Mouse (Mus musculus) heart, embryonic 15.5 days (tissue): ENCODE results near the gene Rhoa. TPM values are rescaled to one million over a fixed set of nuclear protein-coding genes. Genes with fewer than 3 reads are reported as not detected.
"Not testable (repeated sequence)": the region's sequence is repeated elsewhere in the genome, so short reads cannot be mapped to it uniquely, and the experiment has no call there.

ENCODE experiments used
- ATAC-seq: fragments of 200-750 bp; cut with Nextera tagmentation; replicated peaks from 2 replicates; pipeline ENCODE4 v1.8.0; 2017; ENCODE audit warnings: low read depth, moderate TSS enrichment; ENCODE audit not compliant: insufficient number of reproducible peaks, insufficient read depth, low FRiP score
- H3K27ac ChIP-seq: fragments of 300-500 bp; sonication (generic); 2 replicates; pipeline ENCODE4 v1.5.1; 2015; ENCODE audit warnings: mild to moderate bottlenecking, inconsistent platforms
- H3K27me3 ChIP-seq: fragments of 300-500 bp; sonication (generic); 2 replicates; pipeline ENCODE4 v1.6.1; 2015; ENCODE audit warnings: inconsistent platforms
- H3K36me3 ChIP-seq: fragments of 300-500 bp; sonication (generic); 2 replicates; pipeline ENCODE4 v1.6.1; 2015; ENCODE audit warnings: mild to moderate bottlenecking, inconsistent platforms
- H3K4me1 ChIP-seq: fragments of 300-500 bp; sonication (generic); replicated peaks from 2 replicates; pipeline ENCODE4 v1.6.1; 2015; ENCODE audit warnings: inconsistent platforms
- H3K4me2 ChIP-seq: fragments of 300-500 bp; sonication (generic); 2 replicates; pipeline ENCODE4 v1.6.1; 2015; ENCODE audit warnings: inconsistent platforms, mild to moderate bottlenecking, moderate library complexity
- H3K4me3 ChIP-seq: fragments of 300-500 bp; sonication (generic); 2 replicates; pipeline ENCODE4 v1.5.1; 2015; ENCODE audit warnings: mild to moderate bottlenecking, inconsistent platforms
- H3K9ac ChIP-seq: fragments of 300-500 bp; sonication (generic); 2 replicates; pipeline ENCODE4 v1.6.1; 2015; ENCODE audit warnings: mild to moderate bottlenecking, inconsistent platforms
- H3K9me3 ChIP-seq: fragments of 300-500 bp; sonication (generic); replicated peaks from 2 replicates; pipeline ENCODE4 v1.6.1; 2016; ENCODE audit warnings: inconsistent platforms
- WGBS: fragments of 180-500 bp; shearing (Covaris S2); methylation state at CpG from one replicate; pipeline ENCODE4 v1.1.7; 2015; ENCODE audit warnings: mixed read lengths; 5-methylcytosine and 5-hydroxymethylcytosine counted together
- polyA plus RNA-seq: library from polyadenylated mRNA; unstranded; fragments of >200 nt; fragmentation: Nextera tagmentation; extraction: Ambion mirVana; gene quantifications from 2 replicates; pipeline ENCODE4 v1.2.1, GENCODE M21; 2015

The Rhoa gene
- polyA plus RNA-seq, 1 experiment from 2014 or later, result 369 TPM

- Histone ChIP-seq H3K27ac (no peak overlapping the region), H3K4me3 (no peak overlapping the region), H3K9ac (no peak overlapping the region), H3K9me3 (no peaks in the 10 kb centered on the region), H3K27me3 (no peaks in the 10 kb centered on the region), H3K4me1 (no peaks in the 10 kb centered on the region), H3K4me2 (no peak overlapping the region), H3K36me3 (peaks cover 16% of the 10 kb centered on the region; the same call in 1 of the 2 replicates)
- 85% methylated on average over 2 of the region's 2 CpGs for WGBS
- no peak for ATAC-seq
These were observed 12.5 kb downstream of the Rhoa start for GRCm38 (mm10) chr9:108318462-108318861.

GRCm38 (mm10) chr9:108322054-108322453 lies 16.1 kb downstream of the Rhoa start:
- H3K4me3 ChIP-seq, H3K9ac ChIP-seq, H3K27ac ChIP-seq, H3K36me3 ChIP-seq, ATAC-seq, H3K27me3 ChIP-seq, H3K4me1 ChIP-seq, H3K4me2 ChIP-seq, H3K9me3 ChIP-seq: not testable (repeated sequence)
- WGBS, result 88% methylated on average over 7 of the region's 7 CpGs

- H3K4me2 ChIP-seq, result no peak overlapping the region
- no peak for ATAC-seq
- no peaks in the 10 kb centered on the region for H3K27me3 ChIP-seq
- H3K4me3 ChIP-seq, result no peak overlapping the region
- H3K9ac ChIP-seq, result no peak overlapping the region
- no peaks in the 10 kb centered on the region for H3K9me3 ChIP-seq
- 84% methylated on average over 1 of the region's 1 CpGs for WGBS
- no peak overlapping the region for H3K27ac ChIP-seq
- peaks cover 30% of the 10 kb centered on the region for H3K36me3 ChIP-seq
- no peaks in the 10 kb centered on the region for H3K4me1 ChIP-seq
These were observed 18.9 kb downstream of the Rhoa start for GRCm38 (mm10) chr9:108324784-108325183.

GRCm38 (mm10) chr9:108325811-108326210 lies 19.9 kb downstream of the Rhoa start:
- H3K9me3 ChIP-seq, result no peaks in the 10 kb centered on the region
- WGBS, result 98% methylated on average over 2 of the region's 2 CpGs
- H3K9ac ChIP-seq, result no peak overlapping the region
- no peak for ATAC-seq
- peaks cover 38% of the 10 kb centered on the region for H3K36me3 ChIP-seq
- no peak overlapping the region for H3K4me3 ChIP-seq
- H3K27ac ChIP-seq, result no peak overlapping the region
- no peak overlapping the region for H3K4me2 ChIP-seq
- no peaks in the 10 kb centered on the region for H3K4me1 ChIP-seq
- H3K27me3 ChIP-seq, result no peaks in the 10 kb centered on the region

- peaks cover 27% of the 10 kb centered on the region for H3K4me1 ChIP-seq
- H3K27ac ChIP-seq, result peak overlapping the region; percentile 93
- peaks cover 33% of the 10 kb centered on the region for H3K36me3 ChIP-seq
- WGBS, result 64% methylated on average over 10 of the region's 10 CpGs
- no peak for ATAC-seq
- H3K4me3 ChIP-seq, result peak overlapping the region; percentile 62; the same call in 1 of the 2 replicates
- no peaks in the 10 kb centered on the region for H3K27me3 ChIP-seq
- H3K4me2 ChIP-seq, result peak overlapping the region; percentile 85
- no peak overlapping the region for H3K9ac ChIP-seq
- no peaks in the 10 kb centered on the region for H3K9me3 ChIP-seq
These were observed 32.1 kb downstream of the Rhoa start for GRCm38 (mm10) chr9:108337848-108338550.

GRCm38 (mm10) chr9:108338551-108338885 lies 32.6 kb downstream of the Rhoa start:
- ATAC-seq, result no peak
- H3K27ac ChIP-seq, result peak overlapping the region; percentile 93
- H3K4me1 ChIP-seq, result peaks cover 27% of the 10 kb centered on the region
- H3K4me2 ChIP-seq, result peak overlapping the region; percentile 85
- no peaks in the 10 kb centered on the region for H3K27me3 ChIP-seq
- peak overlapping the region; percentile 73 for H3K9ac ChIP-seq
- no peaks in the 10 kb centered on the region for H3K9me3 ChIP-seq
- 25% methylated on average over 6 of the region's 6 CpGs for WGBS
- H3K36me3 ChIP-seq, result peaks cover 28% of the 10 kb centered on the region
- H3K4me3 ChIP-seq, result peak overlapping the region; percentile 62

- under 1% methylated on average over 49 of the region's 49 CpGs for WGBS
- H3K36me3 ChIP-seq, result peaks cover 22% of the 10 kb centered on the region
- peak within 1 kb of the TSS; percentile 62 for H3K4me3 ChIP-seq
- H3K27me3 ChIP-seq, result no peaks in the 10 kb centered on the region
- peaks cover 27% of the 10 kb centered on the region for H3K4me1 ChIP-seq
- peak within 1 kb of the TSS; percentile 73 for H3K9ac ChIP-seq
- ATAC-seq, result peak; percentile 95
- H3K27ac ChIP-seq, result peak within 1 kb of the TSS; percentile 93
- peak within 1 kb of the TSS; percentile 85 for H3K4me2 ChIP-seq
- no peaks in the 10 kb centered on the region for H3K9me3 ChIP-seq
These were observed 33.2 kb downstream of the Rhoa start, which contains the start of gene Gpx1 for GRCm38 (mm10) chr9:108338886-108339781. TSS of gene Gpx1 (plus strand) at chr9:108338903.

- WGBS, result 8% methylated on average over 20 of the region's 20 CpGs
- H3K4me1 ChIP-seq, result peaks cover 27% of the 10 kb centered on the region
- peak overlapping the region; percentile 73 for H3K9ac ChIP-seq
- peak overlapping the region; percentile 85 for H3K4me2 ChIP-seq
- peak overlapping the region; percentile 62 for H3K4me3 ChIP-seq
- H3K27ac ChIP-seq, result peak overlapping the region; percentile 93
- H3K36me3 ChIP-seq, result peaks cover 14% of the 10 kb centered on the region
- no peaks in the 10 kb centered on the region for H3K27me3 ChIP-seq
- H3K9me3 ChIP-seq, result no peaks in the 10 kb centered on the region
- no peak for ATAC-seq
These were observed 33.9 kb downstream of the Rhoa start for GRCm38 (mm10) chr9:108339886-108340257.

GRCm38 (mm10) chr9:108340258-108341138 lies 34.6 kb downstream of the Rhoa start:
- ATAC-seq, result no peak
- Histone ChIP-seq H3K27ac (peak overlapping the region; percentile 93), H3K27me3 (no peaks in the 10 kb centered on the region), H3K36me3 (peaks cover 8% of the 10 kb centered on the region), H3K4me3 (peak overlapping the region; percentile 62), H3K9me3 (no peaks in the 10 kb centered on the region), H3K4me1 (peaks cover 27% of the 10 kb centered on the region), H3K9ac (peak overlapping the region; percentile 73), H3K4me2 (peak overlapping the region; percentile 85)
- 44% methylated on average over 10 of the region's 10 CpGs for WGBS

- H3K27me3 ChIP-seq, result no peaks in the 10 kb centered on the region
- no peak for ATAC-seq
- H3K4me1 ChIP-seq, result peaks cover 30% of the 10 kb centered on the region
- H3K27ac ChIP-seq, result peak overlapping the region; percentile 93; the same call in 1 of the 2 replicates
- peak overlapping the region; percentile 85; the same call in 1 of the 2 replicates for H3K4me2 ChIP-seq
- H3K9me3 ChIP-seq, result no peaks in the 10 kb centered on the region
- peaks cover 5% of the 10 kb centered on the region; the same call in 1 of the 2 replicates for H3K36me3 ChIP-seq
- H3K9ac ChIP-seq, result no peak overlapping the region
- 81% methylated on average over 5 of the region's 5 CpGs for WGBS
- H3K4me3 ChIP-seq, result no peak overlapping the region; the same call in 1 of the 2 replicates
These were observed 35.2 kb downstream of the Rhoa start for GRCm38 (mm10) chr9:108341139-108341475.

GRCm38 (mm10) chr9:108341801-108342200 lies 35.9 kb downstream of the Rhoa start:
- ATAC-seq, result no peak
- H3K27me3 ChIP-seq, result no peaks in the 10 kb centered on the region
- H3K4me3 ChIP-seq, result no peak overlapping the region
- H3K27ac ChIP-seq, result peak overlapping the region; percentile 17; the same call in 1 of the 2 replicates
- no peak overlapping the region for H3K4me2 ChIP-seq
- H3K36me3 ChIP-seq, result peaks cover 5% of the 10 kb centered on the region; the same call in 1 of the 2 replicates
- H3K9me3 ChIP-seq, result no peaks in the 10 kb centered on the region
- H3K9ac ChIP-seq, result no peak overlapping the region
- H3K4me1 ChIP-seq, result peaks cover 33% of the 10 kb centered on the region
